Mouse (Mus musculus) liver, embryonic 14.5 days (tissue): ENCODE results near the gene Hspa1a.
"Not testable (repeated sequence)": the region's sequence is repeated elsewhere in the genome, so short reads cannot be mapped to it uniquely, and the experiment has no call there.

Experiments
- CTCF ChIP-seq: IDR thresholded peaks from 2 replicates; pipeline ENCODE4 v1.5.1; 2016; ENCODE audit warnings: antibody characterized with exemption, low read depth, control low read depth
- EP300 ChIP-seq: IDR thresholded peaks from 2 replicates; pipeline ENCODE4 v1.6.1; 2016; ENCODE audit warnings: antibody characterized with exemption, low read depth

- TF ChIP-seq CTCF, EP300: not testable (repeated sequence)
These were observed 14.0 kb downstream of the Hspa1a start for GRCm38 (mm10) chr17:34957966-34958365.
